Mouse (Mus musculus): ENCODE measurements around the gene Crtc1.

The Crtc1 gene

DNA sequence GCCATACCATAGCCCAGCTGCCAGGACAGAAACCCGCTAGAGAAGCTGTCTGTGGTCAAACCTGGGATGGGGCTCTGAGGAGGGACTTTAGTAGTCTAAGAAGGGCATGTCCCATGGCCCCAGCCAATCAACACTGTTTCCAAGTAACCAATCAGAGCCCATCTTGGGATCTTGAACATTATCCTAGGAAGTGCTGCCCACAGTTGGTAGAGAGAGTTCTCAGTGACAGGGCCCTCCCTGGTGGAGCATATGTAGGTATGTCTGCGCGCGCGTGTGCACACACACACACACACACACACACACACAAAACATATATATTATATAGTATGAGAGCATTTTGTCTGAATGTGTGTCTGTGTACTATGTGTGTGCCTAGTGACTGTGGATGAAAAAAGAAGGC lies 46.3 kb downstream of the Crtc1 start:
- CTCF ChIA-PET, result interaction anchor here (0.7 kb wide), 1 partner anchor 46 kb away, joined by 3 read pairs; no protein-coding TSS in a partner anchor

DNA sequence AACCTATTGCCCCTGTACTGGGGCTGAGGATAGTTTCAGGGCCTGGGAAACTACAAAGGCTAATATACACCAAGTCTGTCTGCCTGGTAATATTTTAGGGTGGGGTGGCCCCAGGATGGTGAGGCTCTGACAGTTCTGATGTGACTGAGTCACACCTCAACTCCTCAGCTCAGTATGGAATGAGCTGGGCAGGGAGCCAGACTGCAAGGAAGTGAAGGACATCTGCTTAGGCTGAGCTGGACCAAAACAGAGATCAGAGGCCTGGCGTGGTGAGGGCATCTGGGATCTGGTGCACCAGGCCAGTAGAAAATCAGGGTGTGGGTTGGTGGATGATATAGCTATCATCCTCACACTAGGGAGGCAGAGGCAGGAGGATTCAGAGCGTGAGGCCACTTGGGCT lies 49.7 kb downstream of the Crtc1 start:
- CTCF ChIA-PET, result no interaction called here

DNA sequence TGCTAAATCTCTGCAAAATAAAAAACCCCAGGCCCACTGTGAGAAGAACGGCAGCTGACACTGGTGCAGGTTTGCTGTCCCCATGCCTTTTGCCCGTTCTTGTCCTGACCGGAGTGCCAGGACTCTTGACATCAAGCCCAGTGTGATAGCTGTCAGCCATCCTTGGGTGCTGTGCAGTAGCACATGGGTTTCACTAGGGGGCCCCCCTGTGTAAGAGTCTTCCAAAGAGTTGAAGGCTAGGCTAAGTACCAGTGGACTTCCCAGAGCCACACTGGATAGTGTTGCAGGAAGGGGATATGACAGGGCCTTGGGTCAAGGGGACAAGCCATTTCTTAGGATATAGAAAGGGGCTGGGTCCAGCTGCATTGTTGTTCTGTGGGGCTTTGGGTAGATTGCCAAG lies 56.1 kb downstream of the Crtc1 start:
- CTCF ChIA-PET, result interaction anchor here (0.6 kb wide), 3 partner anchors 14 to 87 kb away, joined by 3 to 7 read pairs (median 5); no protein-coding TSS in a partner anchor

DNA sequence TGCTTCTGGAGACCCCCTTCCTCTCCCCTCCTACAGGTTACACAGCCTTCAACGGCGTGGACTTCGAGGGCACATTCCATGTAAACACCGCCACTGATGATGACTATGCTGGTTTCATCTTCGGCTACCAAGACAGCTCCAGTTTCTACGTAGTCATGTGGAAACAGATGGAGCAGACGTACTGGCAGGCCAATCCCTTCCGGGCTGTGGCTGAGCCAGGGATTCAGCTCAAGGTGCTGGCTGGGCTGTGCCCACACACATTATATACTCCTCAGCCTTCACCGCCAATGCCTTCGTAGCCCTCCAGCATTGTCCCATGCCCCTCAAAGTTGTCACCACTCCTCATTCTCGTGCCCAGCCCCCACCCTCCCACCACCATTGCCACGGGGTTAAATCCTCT lies 59.3 kb downstream of the Crtc1 start:
- CTCF ChIA-PET, result no interaction called here

DNA sequence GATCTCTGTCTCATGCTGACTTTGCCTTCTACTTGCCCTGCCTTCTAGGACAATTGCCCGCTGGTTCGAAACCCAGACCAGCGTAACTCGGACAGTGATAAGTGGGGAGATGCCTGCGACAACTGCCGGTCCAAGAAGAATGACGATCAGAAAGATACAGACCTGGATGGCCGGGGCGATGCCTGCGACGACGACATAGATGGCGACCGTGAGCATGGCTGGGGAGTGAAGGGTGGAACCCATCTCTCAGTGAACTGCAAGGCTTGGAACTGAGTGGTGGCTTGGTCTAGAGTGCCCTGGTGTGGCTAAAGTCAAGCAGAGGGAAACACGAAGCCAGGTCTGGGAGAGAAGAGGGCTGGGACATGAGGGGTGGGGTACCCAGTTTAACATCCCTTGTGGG lies 62.3 kb downstream of the Crtc1 start:
- CTCF ChIA-PET, result no interaction called here

DNA sequence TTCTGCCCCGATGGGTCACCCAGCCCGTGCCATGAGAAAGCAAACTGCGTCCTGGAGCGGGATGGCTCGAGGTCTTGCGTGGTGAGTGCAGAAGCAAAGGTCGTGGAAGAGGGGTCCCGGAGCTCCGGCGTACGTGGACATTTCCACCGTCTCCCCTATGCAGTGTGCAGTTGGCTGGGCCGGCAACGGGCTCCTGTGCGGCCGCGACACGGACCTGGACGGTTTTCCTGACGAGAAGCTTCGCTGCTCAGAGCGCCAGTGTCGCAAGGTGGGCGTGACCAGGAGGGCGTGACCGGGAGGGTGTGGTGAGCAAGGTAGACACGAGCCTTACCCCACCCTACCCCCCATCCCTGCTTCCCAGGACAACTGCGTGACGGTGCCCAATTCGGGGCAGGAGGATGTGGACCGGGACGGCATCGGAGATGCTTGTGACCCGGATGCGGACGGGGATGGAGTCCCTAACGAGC lies 63.1 kb downstream of the Crtc1 start:
- CTCF ChIA-PET, result no interaction called here

DNA sequence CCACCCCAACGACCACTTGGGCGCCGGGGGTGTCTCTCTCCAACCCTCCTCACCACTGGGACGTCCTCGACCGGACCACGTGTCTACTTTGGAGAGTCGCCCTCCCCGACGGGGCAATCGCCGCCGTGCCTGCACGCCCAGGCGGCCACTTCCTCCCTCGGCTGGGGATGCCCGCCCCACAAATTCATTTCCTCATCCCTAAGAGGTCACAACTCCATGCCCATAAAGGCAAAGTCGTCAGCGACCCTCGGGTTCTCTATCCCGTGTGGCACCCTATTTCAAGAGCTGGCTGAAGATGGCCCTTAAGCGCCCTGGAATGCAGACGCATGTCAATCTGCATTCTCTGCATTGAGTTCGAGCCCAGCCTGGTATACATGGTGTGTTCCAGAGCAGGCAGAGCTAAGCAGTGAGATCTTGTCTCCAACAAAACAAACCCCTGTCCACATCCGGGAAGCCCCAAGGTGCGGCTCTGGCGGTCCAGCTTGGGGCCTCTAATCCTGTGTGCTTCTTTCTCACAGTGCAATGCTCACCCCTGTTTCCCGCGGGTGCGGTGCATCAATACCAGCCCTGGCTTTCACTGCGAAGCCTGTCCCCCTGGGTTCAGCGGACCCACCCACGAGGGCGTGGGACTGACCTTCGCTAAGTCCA lies 64.0 kb downstream of the Crtc1 start:
- CTCF ChIA-PET, result no interaction called here

DNA sequence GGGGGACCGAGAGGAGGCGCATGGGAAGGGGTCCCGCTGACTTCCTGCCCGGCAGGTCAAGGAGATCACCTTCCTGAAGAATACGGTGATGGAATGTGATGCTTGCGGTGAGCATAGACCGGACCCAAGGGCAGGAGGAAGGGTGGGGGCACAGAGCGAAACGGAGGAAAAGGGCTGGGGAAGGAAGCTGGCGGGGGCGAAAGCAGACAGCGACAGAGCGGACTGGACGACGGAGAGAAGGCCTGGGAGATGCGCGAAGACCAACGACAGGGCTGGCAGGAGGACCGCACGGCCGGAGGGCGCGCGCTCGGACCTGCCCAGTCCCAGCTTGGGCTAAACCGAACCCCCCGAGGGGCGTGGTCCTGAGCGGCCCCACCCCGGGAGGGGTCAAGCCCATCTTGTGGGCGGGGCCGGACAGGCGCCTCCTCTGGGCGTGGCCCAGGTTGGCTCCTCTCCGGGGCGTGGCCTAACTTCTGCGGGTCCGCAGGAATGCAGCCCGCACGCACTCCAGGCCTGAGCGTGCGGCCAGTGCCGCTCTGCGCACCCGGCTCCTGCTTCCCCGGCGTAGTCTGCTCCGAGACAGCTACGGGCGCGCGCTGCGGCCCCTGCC lies 65.0 kb downstream of the Crtc1 start:
- CTCF ChIA-PET, result interaction anchor here (0.5 kb wide), 1 partner anchor 1300 kb away, joined by 4 read pairs; no protein-coding TSS in a partner anchor

DNA sequence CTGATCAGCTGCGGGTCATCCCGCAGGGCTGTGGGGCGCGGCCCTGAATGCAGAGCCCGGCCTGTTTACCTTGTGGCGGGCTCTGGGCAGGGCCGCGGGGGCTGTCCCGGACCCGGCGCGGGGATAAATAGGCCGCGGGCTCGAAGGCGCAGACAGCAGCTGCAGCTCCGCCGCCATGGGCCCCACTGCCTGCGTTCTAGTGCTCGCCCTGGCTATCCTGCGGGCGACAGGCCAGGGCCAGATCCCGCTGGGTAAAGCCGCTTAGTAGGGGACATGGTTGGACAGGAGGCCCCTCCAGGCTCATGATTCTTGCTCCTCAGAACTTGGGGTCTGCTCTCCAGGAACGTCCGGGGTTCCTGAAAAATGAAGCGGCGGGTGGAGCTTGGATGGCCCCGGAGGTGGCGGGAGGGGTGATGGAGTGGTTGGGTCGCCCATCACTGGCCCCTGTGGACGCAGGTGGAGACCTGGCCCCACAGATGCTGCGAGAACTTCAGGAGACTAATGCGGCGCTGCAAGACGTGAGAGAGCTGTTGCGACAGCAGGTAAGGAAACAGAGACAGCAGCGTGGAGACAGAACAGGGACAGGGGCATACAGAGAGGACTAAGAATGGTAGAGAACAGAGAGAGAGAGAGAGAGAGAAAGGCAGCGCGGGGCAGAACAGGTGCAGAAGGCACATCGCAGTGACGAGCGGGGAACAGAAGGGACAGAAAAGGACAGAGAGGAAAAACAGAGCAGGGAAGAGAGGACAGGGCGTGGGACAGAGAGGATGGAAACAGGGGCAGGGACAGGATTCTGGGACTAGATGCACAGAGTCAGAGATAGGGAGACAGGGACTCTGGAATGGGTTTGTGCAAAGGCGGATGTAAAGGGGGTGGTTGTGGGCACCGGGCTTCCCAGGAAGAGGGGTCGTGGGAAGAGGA lies 65.7 kb downstream of the Crtc1 start, which contains the start of gene Comp:
Gene Comp (plus strand): TSS at position 162 of the 921 bp plus-strand sequence.
- CTCF ChIA-PET, result interaction anchor here (0.5 kb wide), 1 partner anchor 74 kb away, joined by 3 read pairs; no protein-coding TSS in a partner anchor

DNA sequence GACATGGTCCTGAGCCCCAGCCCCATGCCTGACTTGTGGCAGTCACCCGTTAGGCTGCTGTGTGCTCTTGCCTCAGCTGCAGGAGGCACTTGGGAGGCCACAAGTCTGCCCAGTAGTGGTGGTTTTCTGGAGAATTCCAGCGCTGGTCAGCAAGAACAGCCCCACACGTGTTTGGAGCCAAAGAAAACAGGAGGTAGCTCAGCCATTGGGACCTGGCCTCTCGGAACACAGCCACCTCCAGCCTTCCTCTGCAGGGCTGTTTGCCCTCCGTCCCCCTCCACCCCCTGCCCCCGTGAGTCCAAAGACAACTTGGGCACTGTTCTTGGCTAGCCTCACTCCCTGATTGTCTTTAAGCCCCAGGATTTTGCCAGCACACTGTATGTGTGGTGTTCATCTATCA lies 67.4 kb downstream of the Crtc1 start:
- CTCF ChIA-PET, result no interaction called here

DNA sequence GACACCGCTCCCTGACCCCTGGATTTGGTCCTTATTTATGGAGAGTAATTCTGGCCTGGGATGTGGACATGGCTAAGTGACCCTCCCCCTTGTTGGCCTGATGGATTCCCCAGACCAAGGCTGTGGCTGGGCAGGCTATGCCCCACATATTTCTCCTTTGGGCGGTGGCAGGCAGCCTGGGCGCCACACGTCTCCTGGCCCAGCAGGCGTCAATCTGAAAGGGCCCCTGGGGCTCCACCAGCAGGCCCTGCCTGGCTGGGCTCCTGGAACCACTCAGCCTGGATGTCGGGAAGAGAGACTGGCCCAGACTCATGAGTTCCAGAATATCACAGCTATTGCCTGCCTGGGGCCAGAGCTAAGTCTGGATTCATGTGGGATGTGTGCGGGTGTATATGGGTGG lies 68.9 kb downstream of the Crtc1 start:
- CTCF ChIA-PET, result no interaction called here

DNA sequence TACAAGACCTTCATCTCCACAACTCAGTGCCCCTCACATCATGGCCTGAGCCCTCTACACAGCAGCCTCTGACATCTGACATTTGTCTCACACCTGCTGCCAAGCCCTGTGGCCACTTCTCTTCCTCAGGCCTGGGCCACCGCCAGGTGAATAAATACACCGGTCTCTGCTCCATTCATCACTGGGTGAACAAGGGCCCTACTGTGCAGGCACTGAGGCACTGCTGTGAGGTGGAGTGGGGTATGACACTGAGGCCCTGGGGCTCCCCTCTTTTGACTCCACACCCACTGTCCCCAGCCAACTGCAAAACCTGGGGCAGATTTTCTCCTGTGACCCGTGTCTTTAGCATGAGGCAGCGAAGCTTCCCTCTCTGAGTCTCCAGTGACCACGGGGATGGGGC lies 72.8 kb downstream of the Crtc1 start:
- CTCF ChIA-PET, result no interaction called here

DNA sequence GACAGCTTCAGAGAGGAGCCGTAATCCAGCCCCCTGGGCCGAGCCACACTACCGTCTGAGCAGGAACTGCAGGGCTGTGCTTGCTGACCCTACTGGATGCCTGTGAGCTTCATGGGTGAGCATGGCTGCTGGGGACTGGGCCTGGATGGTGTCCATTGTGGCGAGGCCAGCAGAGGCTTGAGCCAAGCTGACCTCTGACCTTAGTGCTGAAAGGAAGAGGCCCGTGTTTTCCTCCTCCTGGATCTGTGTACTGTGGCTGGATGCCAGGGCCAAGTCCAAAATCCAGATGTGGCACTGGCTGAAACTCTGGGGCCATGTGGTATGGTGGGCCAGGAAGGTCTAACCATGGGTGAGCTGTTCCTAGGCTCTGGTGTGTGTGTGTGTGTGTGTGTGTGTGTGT lies 75.3 kb downstream of the Crtc1 start:
- CTCF ChIA-PET, result no interaction called here

DNA sequence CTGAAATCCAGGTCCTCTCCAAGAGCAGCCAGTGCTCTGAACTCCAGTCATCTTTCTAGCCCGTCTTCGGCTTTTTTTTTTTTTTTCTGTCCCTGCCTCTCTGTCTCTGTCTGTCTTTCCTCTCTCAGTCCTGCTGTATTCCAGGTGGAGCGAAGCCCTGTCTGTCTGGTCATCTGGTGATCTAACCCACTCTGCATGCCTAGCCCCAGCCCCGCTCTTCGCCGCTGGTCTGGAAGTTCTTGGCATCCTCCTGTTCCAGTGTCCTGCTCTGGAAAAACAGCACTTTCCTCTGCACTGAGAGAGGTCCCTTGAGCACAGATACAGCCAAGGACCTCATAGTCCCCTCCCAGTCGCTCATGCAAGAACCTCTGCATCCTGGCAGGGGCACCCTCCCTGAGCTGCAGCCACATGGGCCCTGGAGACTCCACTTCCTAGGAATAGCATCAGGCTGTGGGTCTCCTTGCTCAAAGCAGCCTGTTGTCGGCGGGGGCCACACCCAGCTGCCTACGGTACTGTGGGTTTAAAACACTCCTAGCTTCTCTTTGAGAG lies 77.8 kb downstream of the Crtc1 start:
- CTCF ChIA-PET, result no interaction called here

DNA sequence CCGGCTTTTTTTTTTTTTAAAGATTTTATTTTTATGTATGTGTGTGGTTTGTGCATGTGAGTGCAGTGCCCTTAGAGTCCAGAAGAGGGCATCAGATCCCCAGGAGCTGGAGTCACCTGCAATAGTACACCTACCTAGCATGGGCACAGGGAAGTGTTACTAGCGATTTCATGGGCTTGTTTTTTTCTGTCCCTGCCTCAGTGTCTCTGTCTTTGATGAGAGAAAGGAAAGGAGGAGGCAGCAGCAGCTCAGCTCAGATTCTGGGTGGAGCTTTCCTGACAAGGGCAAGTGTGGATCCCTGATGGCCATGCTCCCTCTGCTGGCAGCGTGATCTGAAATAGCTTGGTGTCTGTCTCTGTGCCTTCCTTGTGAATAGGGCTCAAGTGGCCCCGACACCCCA lies 78.6 kb downstream of the Crtc1 start:
- CTCF ChIA-PET, result interaction anchor here (0.6 to 0.7 kb wide), 2 partner anchors 30 to 40 kb away, joined by 3 read pairs; no protein-coding TSS in a partner anchor

DNA sequence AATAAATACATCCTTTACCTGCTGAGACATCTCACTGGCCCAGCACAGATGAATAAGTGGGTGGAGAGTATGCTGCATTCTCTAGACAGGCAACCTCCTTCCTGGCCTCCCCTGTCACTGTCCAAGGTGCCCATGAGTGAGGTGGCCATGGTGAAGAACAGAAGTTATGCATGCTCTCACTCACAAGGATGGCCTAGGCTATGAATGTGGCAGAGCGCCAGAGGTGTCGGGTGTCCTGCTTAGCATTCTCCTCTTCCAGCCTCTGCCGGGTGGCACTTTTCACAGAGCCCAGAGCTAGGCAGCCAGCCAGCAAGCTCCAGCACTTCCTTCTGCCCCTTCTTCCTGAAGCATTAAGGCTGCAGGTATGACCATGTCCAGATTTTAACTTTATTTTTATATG lies 80.0 kb downstream of the Crtc1 start:
- CTCF ChIA-PET, result no interaction called here

DNA sequence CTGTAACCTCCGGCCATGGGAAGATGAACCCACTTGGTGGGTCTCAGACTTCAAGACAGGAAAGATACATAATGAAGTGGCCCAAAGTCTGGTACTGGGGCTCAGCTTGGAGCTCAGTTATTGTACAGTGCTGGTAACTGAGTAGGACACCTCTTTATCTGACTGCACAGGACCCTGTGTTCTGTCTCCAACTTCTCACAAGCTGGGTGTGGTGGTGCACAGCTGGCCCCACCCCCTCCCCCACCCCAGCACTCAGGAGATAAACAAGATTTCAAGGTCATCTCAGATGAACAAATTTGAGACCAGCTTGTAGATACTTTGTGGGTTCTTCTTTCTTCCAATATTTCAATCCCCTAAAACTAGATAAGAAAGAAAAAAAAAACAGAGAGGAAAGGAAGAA lies 83.3 kb downstream of the Crtc1 start:
- CTCF ChIA-PET, result interaction anchor here (0.7 kb wide), 1 partner anchor 42 kb away, joined by 3 read pairs; no protein-coding TSS in a partner anchor

DNA sequence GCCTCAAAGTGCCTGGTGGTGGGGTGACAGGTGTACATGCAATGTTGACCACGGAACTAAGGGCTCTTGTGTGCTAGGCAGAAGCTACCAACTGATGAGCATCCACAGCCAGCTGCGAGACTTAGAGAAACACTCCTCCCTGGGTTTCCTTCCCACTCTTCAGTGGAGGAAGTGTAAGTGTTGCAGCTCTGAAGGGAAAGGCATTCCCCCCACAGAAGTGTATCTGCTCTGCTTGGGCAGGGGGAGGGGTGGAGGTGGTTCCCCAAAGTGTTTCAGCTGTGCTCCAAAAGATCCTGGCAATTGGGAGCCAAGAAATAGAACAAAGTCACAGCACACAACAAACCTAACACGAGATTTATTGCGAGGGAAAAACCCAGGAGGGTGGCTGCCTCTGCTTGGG lies 85.4 kb downstream of the Crtc1 start:
- CTCF ChIA-PET, result interaction anchor here (0.5 kb wide), 1 partner anchor 613 kb away, joined by 3 read pairs; no protein-coding TSS in a partner anchor

DNA sequence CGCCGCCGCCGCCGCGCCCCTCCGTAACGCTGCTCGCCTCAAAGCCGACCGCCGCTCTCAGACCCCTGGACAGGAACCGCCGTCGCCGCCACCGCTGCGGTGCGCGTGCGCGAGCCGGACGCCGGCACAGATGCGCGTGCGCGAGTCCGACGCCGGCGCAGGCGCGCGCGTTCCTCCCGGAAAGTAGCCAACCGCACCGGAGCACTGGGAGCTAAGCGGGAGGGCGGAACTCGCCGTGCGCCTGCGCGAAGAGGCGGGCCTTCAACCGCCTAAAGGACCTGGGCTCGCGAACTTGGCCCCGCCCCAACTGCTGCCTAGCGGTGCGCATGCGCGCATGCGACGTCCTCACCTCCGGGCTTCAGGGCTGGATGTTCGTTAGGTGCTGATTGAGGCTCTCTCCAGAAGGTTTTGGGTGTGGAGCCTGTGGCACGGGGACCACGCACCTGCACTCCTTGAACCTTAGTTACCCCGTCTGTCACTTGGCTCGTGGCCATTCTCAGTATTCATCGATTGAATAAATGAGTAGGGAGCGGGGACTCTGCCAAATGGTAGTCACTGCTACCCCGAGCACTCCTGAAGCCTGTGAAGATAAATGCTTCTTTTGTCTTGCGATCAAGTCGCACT lies 86.1 kb downstream of the Crtc1 start, which contains the start of gene Upf1:
Gene Upf1 (minus strand): TSS at position 85 of the 624 bp plus-strand sequence.
- CTCF ChIA-PET, result no interaction called here

DNA sequence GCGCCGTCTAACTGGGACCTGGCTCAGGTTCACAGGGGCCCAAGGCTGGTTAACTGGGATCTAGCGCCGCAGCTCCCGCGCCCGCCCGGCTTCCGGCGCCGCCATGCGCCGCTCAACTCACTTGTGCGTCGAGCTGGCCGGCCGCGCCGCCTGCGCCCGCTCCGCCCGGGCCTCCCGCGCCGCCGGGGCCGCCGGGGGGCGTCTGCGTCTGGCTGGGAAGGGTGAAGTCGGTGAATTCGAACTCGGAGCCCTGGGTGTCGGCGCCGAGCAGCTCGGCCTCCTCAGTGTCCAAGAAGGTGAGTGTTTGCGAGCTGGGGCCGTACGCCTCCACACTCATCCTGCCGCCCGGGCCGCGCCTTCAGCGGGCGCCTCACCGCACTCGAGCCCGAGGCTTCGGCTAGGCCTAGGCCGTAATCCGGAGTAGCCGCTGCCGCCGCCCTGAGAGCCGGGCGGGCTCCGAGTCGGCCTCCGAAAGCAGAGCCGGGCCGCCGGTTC lies 86.7 kb downstream of the Crtc1 start:
- CTCF ChIA-PET, result interaction anchor here (0.7 kb wide), 1 partner anchor 30 kb away, joined by 3 read pairs; no protein-coding TSS in a partner anchor

DNA sequence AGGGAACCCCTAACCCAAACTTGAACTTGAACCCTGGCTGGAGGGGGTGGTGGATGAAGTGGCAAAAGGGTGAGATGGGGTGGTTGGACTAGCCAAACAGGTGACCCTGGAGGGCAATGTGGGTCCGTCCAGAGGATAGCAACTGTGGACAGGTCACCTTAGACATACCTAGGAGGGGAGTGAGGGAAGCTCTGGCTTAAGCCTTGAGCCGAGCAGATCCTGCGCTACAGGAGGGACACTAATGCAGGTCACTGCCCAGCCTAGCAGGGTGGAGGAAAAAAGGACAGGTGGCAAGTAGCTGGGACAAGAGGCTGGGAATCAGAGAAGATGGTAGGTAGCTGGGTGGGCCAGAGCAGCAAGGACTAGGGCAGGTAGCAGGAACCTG lies 87.4 kb downstream of the Crtc1 start:
- CTCF ChIA-PET, result interaction anchor here (0.7 kb wide), 1 partner anchor 31 kb away, joined by 3 read pairs; no protein-coding TSS in a partner anchor
